Mouse (Mus musculus) heart, adult 2 months (tissue): ENCODE measurements around the gene Slc24a2.

Experiments used
- CTCF ChIP-seq: fragments of 200-600 bp; IDR thresholded peaks from 2 replicates; pipeline ENCODE4 v1.8.1; 2022; ENCODE audit warnings: antibody characterized with exemption, mild to moderate bottlenecking, moderate library complexity
- EP300 ChIP-seq: fragments of 200-500 bp; IDR thresholded peaks from 2 replicates; pipeline ENCODE4 v1.6.1; 2011; ENCODE audit warnings: low read depth, low read length, control low read depth; ENCODE audit not compliant: insufficient read depth
- POLR2A ChIP-seq: fragments of 200-500 bp; IDR thresholded peaks from 2 replicates; pipeline ENCODE4 v1.6.1; 2011; ENCODE audit warnings: mild to moderate bottlenecking, low read depth, low read length, control low read depth; ENCODE audit not compliant: insufficient read depth

DNA sequence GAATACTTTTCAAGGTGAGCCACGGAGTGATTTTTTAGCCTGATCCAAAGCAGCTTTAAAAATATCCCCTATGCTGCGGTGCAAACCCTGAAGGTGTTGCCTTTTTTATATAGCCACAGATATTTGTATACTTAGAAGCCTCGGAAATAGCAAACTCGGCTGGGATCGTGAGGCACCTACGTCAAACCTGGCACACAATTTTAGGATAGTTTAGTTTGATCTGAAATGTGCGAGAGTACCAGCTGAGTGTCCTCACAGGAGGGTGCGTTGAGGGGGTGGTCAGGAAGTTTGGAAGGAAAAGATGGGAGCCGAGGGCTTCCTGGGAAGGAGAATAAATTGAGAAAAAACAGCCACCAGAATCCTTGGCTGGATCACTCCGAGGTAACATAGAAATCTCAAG is 194.6 kb downstream of the Slc24a2 start:
- TF ChIP-seq CTCF (no peak), POLR2A (no peak), EP300 (no peak)
